In genomic region chr2:158409595-158410021, GRCm38 (mm10) we compare ENCODE assay signal across 8 mouse cellular contexts. TPM values are rescaled to one million over a fixed set of nuclear protein-coding genes. Genes with fewer than 3 reads are reported as not detected.
DNase-seq lines count a peak whose midpoint lies in the region; ATAC-seq and TF ChIP-seq lines count a peak whose summit lies in the region.

Gene Ralgapb (plus strand): TSS chr2:158409848.

- peak; percentile 71 for TF ChIP-seq CTCF in lung, postnatal 0 days (IDR thresholded peaks at IDR 0.05)

- no peaks in the 10 kb centered on the region for H3K36me3 ChIP-seq in hindbrain, embryonic 10.5 days
- H3K36me3 ChIP-seq in lung, postnatal 0 days (ENCODE audit: insufficient read depth, low read length): no peaks in the 10 kb centered on the region

- peak within 1 kb of the TSS; percentile 94 for H3K27ac ChIP-seq in hindbrain, embryonic 10.5 days
- H3K27ac ChIP-seq in lung, postnatal 0 days (ENCODE audit: low read length): peak within 1 kb of the TSS; percentile 92

- peak within 1 kb of the TSS; percentile 95 for H3K4me3 ChIP-seq in hindbrain, embryonic 10.5 days
- peak within 1 kb of the TSS; percentile 96 for H3K4me3 ChIP-seq in lung, postnatal 0 days (ENCODE audit: low read depth, low read length)

- no peaks in the 10 kb centered on the region for H3K9me3 ChIP-seq in hindbrain, embryonic 10.5 days
- H3K9me3 ChIP-seq in lung, postnatal 0 days (ENCODE audit: low read length): no peaks in the 10 kb centered on the region

- peak within 1 kb of the TSS; percentile 87 for H3K9ac ChIP-seq in lung, postnatal 0 days (replicated peaks; ENCODE audit: low read depth)

- WGBS in hindbrain, embryonic 10.5 days: under 1% methylated on average over 46 of the region's 46 CpGs
- WGBS in lung, postnatal 0 days: under 1% methylated on average over 45 of the region's 46 CpGs

- peaks cover 25% of the 10 kb centered on the region for H3K4me1 ChIP-seq in hindbrain, embryonic 10.5 days (replicated peaks)
- H3K4me1 ChIP-seq in lung, postnatal 0 days (ENCODE audit: insufficient read depth, low read depth, low read length): no peaks in the 10 kb centered on the region; the same call in 1 of the 2 replicates

- peak within 1 kb of the TSS; percentile 82 for H3K4me2 ChIP-seq in lung, postnatal 0 days (replicated peaks; ENCODE audit: low read depth, low read length)

- peak; percentile 83 for ATAC-seq in frontal cortex, adult (ENCODE audit: low TSS enrichment)
- peak; percentile 91 for ATAC-seq in lung, postnatal 0 days

- no peaks in the 10 kb centered on the region for H3K27me3 ChIP-seq in hindbrain, embryonic 10.5 days (ENCODE audit: insufficient read depth, poor library complexity, severe bottlenecking)
- no peaks in the 10 kb centered on the region for H3K27me3 ChIP-seq in lung, postnatal 0 days (replicated peaks; ENCODE audit: insufficient read depth, low read length)

- TF ChIP-seq EP300 in lung, postnatal 0 days (IDR thresholded peaks at IDR 0.05): peak; percentile 50; the same call in 1 of the 2 replicates

- DNase-seq in MN1 (ENCODE audit: low spot score): peak; percentile 99
- DNase-seq in cerebellum, adult 9-10 months: peak; percentile 99
- DNase-seq in hindbrain, embryonic 10.5 days (ENCODE audit: low spot score): peak; percentile 99
- peak; percentile 98 for DNase-seq in layer of hippocampus, adult 9-11 months
- DNase-seq in lung, postnatal 0 days (ENCODE audit: low spot score): peak; percentile 99
- DNase-seq in ovary, postnatal 14 days (ENCODE audit: low spot score): peak; percentile 99
- peak; percentile 99 for DNase-seq in thymus, postnatal 14 days

RNA-seq across cellular contexts. Expression of gene Ralgapb, which starts in this region (rescaled TPM):
- 12.8 and 12.9 TPM in 2 replicates for polyA plus RNA-seq in hindbrain, embryonic 10.5 days (2016; fragmentation: Nextera tagmentation; extraction: Ambion mirVana)
- 14.8 and 17.8 TPM in 2 replicates for polyA plus RNA-seq in lung, postnatal 0 days (2015; fragmentation: Nextera tagmentation; extraction: Ambion mirVana)

Comparison
In these comparisons a context has a peak if more than half of its experiments do, and no peak if none do; other contexts are left out.
1. Peak in every context shown above with its lines: DNase-seq, ATAC-seq, H3K4me3 ChIP-seq and H3K27ac ChIP-seq.